Mouse (Mus musculus) embryonic facial prominence, embryonic 13.5 days (tissue): ENCODE measurements at regions not wholly inside any gene's neighbourhood (a gene's known extent, or its start where the extent isn't known, plus 50 kb on each side); places are given as distances from the start of the nearest gene placed in this dataset.

Experiments used
- ATAC-seq: fragments of 200-750 bp; cut with Nextera tagmentation; 2 replicates; pipeline ENCODE4 v1.8.0; 2017; ENCODE audit warnings: low read depth; ENCODE audit not compliant: insufficient number of reproducible peaks, insufficient read depth, low FRiP score, low TSS enrichment
- H3K27ac ChIP-seq: fragments of 300-500 bp; sonication (generic); 2 replicates; pipeline ENCODE4 v1.5.1; 2015; ENCODE audit warnings: moderate library complexity, mild to moderate bottlenecking, inconsistent platforms
- H3K27me3 ChIP-seq: fragments of 300-500 bp; sonication (generic); 2 replicates; pipeline ENCODE4 v1.6.1; 2015; ENCODE audit warnings: mild to moderate bottlenecking, inconsistent platforms
- H3K36me3 ChIP-seq: fragments of 300-500 bp; sonication (generic); 2 replicates; pipeline ENCODE4 v1.6.1; 2015; ENCODE audit warnings: mild to moderate bottlenecking, inconsistent platforms
- H3K4me1 ChIP-seq: fragments of 300-500 bp; sonication (generic); 2 replicates; pipeline ENCODE4 v1.6.1; 2015; ENCODE audit warnings: inconsistent platforms
- H3K4me2 ChIP-seq: fragments of 300-500 bp; sonication (generic); 2 replicates; pipeline ENCODE4 v1.6.1; 2015; ENCODE audit warnings: moderate library complexity, mild to moderate bottlenecking, inconsistent platforms
- H3K4me3 ChIP-seq: fragments of 300-500 bp; sonication (generic); 2 replicates; pipeline ENCODE4 v1.5.1; 2015; ENCODE audit warnings: mild to moderate bottlenecking, inconsistent platforms
- H3K9ac ChIP-seq: fragments of 300-500 bp; sonication (generic); 2 replicates; pipeline ENCODE4 v1.6.1; 2015; ENCODE audit warnings: mild to moderate bottlenecking, inconsistent platforms
- H3K9me3 ChIP-seq: fragments of 300-500 bp; sonication (generic); 2 replicates; pipeline ENCODE4 v1.6.1; 2016; ENCODE audit warnings: inconsistent platforms
- WGBS: fragments of 180-500 bp; shearing (Covaris S2); methylation state at CpG from one replicate; pipeline ENCODE4 v1.1.7; 2015; ENCODE audit warnings: mixed read lengths; 5-methylcytosine and 5-hydroxymethylcytosine counted together

GRCm38 (mm10) chr9:40598431-40598831 lies 67.2 kb upstream of the Gramd1b start:
- H3K36me3 ChIP-seq = no peaks in the 10 kb centered on the region
- 77% methylated on average over 7 of the region's 7 CpGs for WGBS

GRCm38 (mm10) chr9:40587421-40587820 lies 56.2 kb upstream of the Gramd1b start:
- Histone ChIP-seq H3K9ac (no peak overlapping the region), H3K4me3 (no peak overlapping the region), H3K27me3 (no peaks in the 10 kb centered on the region), H3K4me1 (0 out of 2 replicates have a peak, but pooled peaks cover 4% of the 10 kb centered on the region), H3K9me3 (no peaks in the 10 kb centered on the region), H3K27ac (no peak overlapping the region), H3K36me3 (no peaks in the 10 kb centered on the region), H3K4me2 (no peak overlapping the region)
- no peak for ATAC-seq
- WGBS = 68% methylated on average over 2 of the region's 2 CpGs

More at GRCm38 (mm10) chr9:40598431-40598831, 67.2 kb upstream of the Gramd1b start:
- no peak overlapping the region for H3K4me2 ChIP-seq
- no peaks in the 10 kb centered on the region for H3K9me3 ChIP-seq
- H3K27ac ChIP-seq = no peak overlapping the region
- no peaks in the 10 kb centered on the region for H3K27me3 ChIP-seq
- no peak overlapping the region for H3K4me3 ChIP-seq
- no peak for ATAC-seq
- no peak overlapping the region for H3K9ac ChIP-seq
- H3K4me1 ChIP-seq = no peaks in the 10 kb centered on the region

GRCm38 (mm10) chr9:40586581-40586980 lies 55.4 kb upstream of the Gramd1b start:
- Histone ChIP-seq H3K4me1 (0 out of 2 replicates have a peak, but pooled peaks cover 4% of the 10 kb centered on the region), H3K27ac (no peak overlapping the region), H3K27me3 (no peaks in the 10 kb centered on the region), H3K9me3 (no peaks in the 10 kb centered on the region), H3K9ac (no peak overlapping the region), H3K36me3 (no peaks in the 10 kb centered on the region), H3K4me3 (no peak overlapping the region), H3K4me2 (no peak overlapping the region)
- ATAC-seq = no peak
- 60% methylated on average over 7 of the region's 7 CpGs for WGBS

- Histone ChIP-seq H3K27ac (no peak overlapping the region), H3K36me3 (no peaks in the 10 kb centered on the region), H3K27me3 (no peaks in the 10 kb centered on the region), H3K4me1 (0 out of 2 replicates have a peak, but pooled peaks cover 4% of the 10 kb centered on the region), H3K9ac (no peak overlapping the region), H3K4me2 (no peak overlapping the region), H3K4me3 (no peak overlapping the region), H3K9me3 (no peaks in the 10 kb centered on the region)
- ATAC-seq = no peak
- WGBS = 59% methylated on average over 11 of the region's 11 CpGs
Observed at GRCm38 (mm10) chr9:40583554-40583953, 52.4 kb upstream of the Gramd1b start.

- 63% methylated on average over 2 of the region's 2 CpGs for WGBS
Observed at GRCm38 (mm10) chr9:40581854-40582253, 50.7 kb upstream of the Gramd1b start.

More at GRCm38 (mm10) chr9:40581854-40582253, 50.7 kb upstream of the Gramd1b start:
- H3K4me3 ChIP-seq = no peak overlapping the region
- H3K27me3 ChIP-seq = no peaks in the 10 kb centered on the region
- no peaks in the 10 kb centered on the region for H3K9me3 ChIP-seq
- H3K27ac ChIP-seq = no peak overlapping the region
- no peak overlapping the region for H3K4me2 ChIP-seq
- no peak for ATAC-seq
- no peaks in the 10 kb centered on the region for H3K36me3 ChIP-seq
- H3K4me1 ChIP-seq = 0 out of 2 replicates have a peak, but pooled peaks cover 4% of the 10 kb centered on the region
- no peak overlapping the region for H3K9ac ChIP-seq
